Mouse (Mus musculus) MN1 (cell line): ENCODE data around the gene Smug1.

Experiments
- DNase-seq: peaks from one replicate; pipeline ENCODE4 v3.0.0-alpha.2; 2016; ENCODE audit warnings: low spot score

Smug1 gene

DNA sequence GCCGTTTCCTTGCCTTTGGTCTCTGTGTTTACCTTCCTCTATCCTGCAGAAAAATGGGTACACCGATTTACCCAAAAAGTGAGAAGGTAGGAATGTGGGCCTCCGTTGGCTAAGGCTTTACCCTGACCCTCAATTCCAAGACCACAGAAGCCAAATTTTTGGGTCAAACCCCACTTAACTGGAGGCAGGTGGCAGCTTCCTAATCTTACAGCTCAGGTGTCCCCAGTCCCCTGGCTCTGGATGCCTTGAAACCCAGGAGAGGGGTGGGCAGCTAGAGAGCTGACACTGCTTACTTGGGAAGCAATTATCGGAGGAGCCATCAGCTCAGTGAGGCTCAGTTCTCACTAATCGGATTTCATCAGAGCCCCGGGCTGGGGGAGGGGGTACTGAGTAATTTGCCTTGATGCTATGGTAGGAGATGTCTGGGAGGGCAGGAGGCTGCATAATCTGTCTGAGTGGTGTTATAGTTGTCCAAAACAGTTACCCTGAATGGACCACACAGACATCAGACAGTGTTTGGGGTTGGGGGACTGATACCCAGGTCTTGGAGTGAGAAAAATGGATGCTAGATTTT lies at the start of gene Smug1:
Smug1 (minus strand) TSS at position 51 of the 574 bp plus-strand sequence.
- DNase-seq, result peak; percentile 63

DNA sequence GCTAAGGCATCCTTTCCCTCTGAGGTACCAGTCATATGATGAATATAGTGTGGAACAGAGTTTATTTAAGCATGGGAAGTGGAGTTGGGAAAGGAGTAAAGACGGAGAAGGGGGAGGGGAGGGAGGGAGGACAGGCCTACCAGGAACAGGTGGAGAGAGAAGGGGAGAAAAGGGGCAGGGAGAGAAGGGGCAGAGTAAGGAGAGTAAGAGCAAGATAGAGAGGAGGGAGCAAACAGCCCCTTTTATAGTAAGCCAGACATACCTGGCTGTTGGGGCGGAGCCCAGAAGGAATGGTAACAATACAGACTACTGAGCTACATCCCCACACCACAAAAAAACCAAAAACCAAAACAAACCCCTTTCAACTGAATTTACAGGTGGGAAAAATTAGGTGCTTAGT lies 49.2 kb upstream of the Smug1 start:
- DNase-seq, result no peak

DNA sequence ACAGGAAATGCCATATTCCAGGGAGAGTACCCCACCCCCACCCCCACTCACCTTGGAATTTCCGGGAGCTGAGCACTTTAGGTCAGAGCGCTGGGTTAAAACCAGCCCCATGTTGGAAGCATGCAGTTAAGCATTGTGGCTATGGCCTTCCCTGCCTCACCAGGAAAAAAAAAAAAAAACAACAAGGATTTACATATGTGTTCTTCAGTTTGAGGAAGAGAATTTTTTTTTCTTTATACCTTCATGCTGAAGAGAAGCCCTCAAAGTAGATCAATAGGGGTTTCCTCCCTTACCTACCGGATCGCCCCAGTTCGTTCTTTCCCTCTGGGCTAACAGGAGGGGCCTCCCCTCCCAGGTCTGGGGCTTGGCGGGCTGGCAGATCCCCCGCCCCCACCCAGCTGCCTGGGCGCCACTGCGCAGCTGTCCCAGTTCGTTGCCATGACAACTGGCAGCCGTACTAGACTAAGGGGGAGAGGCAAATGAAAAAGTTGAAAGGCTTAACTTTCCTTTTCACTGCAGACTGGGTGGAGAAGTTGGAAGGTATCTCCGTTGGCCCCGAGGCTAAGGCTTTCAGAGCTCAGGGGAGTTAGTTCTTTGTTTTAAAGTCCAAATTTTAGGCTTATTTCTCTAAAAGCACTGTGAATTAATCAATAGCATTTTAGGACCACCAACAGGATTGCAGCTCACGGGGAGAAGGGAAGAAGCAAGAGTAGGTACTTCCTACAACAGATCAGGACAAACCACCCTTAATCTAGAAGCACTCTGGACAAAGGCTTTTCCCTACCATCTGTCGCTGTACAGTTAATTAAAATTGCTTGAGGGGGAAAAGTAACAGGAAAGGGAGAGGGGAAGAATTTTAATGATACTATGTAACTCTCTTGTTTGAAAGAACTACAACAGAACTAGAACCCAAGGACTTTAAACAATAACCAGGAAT lies 48.3 kb upstream of the Smug1 start:
- DNase-seq, result peak; percentile 92

DNA sequence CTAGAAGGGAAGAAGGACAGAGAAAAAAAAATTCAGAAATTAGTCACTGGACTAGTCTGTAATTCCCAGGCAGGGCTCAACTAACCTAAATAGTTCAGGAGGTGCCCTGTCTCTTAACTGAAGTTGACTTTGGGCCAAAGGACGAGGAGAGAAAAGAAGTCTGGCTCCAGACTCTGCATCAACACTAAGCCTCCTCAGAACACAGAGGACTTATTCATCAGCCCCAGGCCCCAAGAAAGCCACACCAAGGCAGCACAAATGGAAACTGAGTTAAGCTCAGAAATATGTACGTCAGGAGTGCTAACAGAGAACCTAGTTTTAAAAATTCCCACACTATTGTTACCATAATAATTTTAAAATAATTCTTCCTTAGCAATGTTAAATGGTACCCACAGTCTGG lies 47.3 kb upstream of the Smug1 start:
- DNase-seq, result no peak

DNA sequence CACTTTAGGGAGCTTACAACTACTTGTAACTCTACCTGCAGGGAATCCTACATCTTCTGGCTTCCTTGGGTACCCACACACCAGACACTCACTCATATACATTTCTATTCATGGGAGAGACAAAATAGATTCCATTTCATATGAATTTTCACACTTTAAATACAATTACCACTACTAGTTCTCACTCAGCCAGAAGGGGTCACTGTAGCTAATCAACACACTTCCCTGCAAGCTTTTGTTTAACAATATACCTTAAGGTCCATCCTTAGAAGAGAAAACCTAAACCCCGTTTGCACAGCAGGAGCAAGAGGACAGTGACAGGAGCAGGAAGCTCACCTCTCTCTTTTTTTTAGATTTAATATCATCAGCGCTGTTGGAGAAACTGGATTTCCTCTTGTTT lies 38.3 kb upstream of the Smug1 start:
- DNase-seq, result peak; percentile 51

DNA sequence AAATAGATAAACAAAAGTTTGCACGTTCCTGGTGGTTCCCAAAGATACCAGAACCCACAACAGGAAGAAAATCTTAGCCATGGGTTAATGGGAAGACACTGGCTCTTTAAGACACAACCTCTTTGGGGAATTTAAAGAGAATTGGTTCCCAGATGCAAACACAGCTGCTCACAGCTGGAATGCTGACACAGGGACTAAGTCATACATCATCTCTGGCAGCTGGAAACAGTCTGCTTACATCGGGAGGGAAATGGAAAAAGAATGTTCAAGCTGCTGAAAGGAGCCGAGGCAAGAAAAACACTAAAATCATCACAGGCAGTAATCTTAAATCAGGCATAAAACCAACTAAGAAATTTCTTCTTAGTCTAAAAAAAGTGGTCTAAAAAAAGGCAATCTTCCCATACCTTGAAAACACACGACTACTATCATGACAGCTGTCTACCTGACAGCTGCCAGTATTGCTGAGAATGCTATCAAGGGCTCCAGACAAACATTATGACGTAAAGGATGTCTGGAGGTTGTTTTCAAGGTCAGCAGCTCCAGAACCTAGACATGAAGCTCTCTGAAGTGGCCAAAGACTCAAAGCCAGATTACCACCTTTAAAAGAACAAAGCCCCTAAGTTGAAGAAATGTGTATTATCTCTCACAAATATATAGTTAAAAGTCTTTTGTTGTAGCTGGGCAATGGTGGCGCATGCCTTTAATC lies 35.3 kb upstream of the Smug1 start:
- DNase-seq, result no peak

GRCm38 (mm10) chr15:103197785-103198184 lies 30.9 kb upstream of the Smug1 start:
- DNase-seq, result no peak

GRCm38 (mm10) chr15:103196835-103197234 lies 29.9 kb upstream of the Smug1 start:
- DNase-seq, result no peak

GRCm38 (mm10) chr15:103193606-103194005 lies 26.7 kb upstream of the Smug1 start:
- no peak for DNase-seq

GRCm38 (mm10) chr15:103190531-103191462 lies 23.9 kb upstream of the Smug1 start:
- peak; percentile 75 for DNase-seq

GRCm38 (mm10) chr15:103190083-103190482 lies 23.2 kb upstream of the Smug1 start:
- no peak for DNase-seq

DNA sequence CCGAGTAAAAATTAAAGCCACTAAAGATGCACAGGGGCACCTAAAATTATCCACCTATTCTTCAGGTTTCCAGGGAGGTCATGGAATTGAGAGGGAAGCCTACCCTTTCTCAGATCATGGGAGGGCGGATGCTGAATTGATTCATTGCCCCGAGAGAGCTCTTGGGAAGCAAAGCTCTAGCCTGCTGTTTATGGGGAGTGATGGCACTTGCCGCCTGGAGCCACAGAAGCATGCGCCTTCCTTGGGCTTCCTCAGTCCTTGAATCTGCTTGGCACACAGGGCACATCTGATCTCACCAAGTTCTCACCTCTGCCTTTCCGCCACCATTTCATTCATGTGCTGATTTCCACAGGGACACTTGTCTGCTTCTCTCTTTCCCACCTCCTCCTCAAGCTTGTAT lies 20.9 kb upstream of the Smug1 start:
- no peak for DNase-seq

DNA sequence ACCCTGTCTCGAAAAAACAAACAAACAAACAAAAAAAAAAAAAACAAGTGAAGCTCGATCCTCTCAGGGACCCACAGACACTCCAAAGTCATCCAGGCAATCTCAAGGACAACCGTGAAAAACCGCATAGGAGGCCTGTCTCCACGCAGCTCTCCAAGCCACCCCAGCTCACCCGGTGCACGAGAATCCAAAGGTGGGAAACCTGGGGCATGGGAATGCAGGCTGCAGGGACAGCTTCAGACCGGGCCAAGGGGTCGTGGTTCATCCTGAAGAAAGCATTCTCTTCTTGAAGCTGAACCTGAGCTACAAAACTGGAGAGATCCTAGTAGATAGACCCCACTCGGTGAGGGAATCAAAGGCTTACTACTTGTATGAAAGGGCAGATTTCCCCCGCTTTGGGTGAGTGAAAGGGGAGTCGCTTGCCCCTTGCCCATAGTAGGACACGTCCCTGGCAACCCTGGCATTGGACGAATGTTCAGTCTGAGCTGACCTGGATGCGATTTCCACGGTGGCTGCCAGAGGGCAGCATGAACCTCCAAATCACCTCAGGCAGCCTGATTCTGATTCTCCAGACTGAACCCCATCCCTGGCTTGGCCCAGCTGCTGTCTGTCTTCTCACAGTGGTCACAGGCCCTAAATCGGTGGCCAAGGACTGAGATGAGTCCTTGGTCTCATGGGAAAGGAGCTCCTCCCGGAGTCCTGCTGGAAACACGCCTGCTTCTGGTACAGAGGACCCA lies 18.7 kb upstream of the Smug1 start:
- peak; percentile 74 for DNase-seq

- DNase-seq, result no peak
These were observed 17.0 kb upstream of the Smug1 start for GRCm38 (mm10) chr15:103183651-103184610.

DNA sequence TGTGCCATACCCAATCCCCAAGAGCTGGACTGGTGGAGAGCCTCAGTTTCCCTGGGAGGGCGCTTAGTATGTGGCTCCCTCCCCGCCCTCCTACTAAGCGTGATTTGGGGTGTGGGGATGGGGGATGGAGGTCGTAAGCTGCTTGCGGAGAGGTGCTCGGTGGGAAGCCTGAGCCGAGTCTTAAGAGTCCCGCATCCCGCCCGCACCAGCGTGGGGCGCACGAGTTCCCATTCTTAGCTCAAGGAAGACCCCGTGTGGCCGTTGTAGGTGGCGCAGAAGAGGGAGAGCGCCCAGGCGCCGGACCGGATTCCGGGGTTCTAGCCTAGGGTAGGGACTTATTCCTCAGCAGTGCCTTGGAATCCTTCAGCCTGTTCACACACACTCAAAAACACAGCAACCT lies 16.2 kb upstream of the Smug1 start:
- DNase-seq, result peak; percentile 64

DNA sequence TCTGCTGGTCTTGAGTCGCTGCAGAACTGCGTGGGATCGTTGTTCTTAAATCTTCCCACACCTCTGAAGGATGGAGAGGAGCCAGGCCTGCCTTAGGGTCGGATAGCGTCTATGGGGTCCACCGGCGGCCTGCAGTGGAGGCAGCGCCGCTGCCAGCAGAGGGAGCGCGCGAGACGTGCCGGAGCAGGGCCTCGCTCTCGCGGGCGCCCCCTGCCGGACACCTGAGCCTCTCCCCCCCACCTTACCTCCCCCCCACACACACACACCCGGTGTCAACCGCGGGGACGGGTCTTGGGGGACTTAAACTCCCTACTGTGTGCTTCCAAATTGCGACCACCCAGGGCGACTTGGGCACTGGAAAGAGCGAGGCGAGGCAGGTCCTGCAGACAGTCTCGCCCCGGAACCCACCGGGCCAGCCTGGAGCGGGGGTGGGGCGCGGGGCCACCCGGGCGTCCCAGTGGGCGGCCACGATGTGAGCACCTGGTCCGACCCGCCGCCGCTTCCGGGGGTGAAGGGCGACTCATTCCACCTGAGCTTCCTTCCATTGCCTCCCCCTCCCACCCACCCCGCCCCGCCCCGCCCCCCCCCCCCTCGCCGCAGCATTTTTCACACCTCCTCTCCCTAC lies 15.4 kb upstream of the Smug1 start:
- DNase-seq, result peak; percentile 57

- DNase-seq, result no peak
These were observed 13.5 kb upstream of the Smug1 start for GRCm38 (mm10) chr15:103180406-103180805.

- no peak for DNase-seq
These were observed 11.9 kb upstream of the Smug1 start for GRCm38 (mm10) chr15:103178767-103179166.

DNA sequence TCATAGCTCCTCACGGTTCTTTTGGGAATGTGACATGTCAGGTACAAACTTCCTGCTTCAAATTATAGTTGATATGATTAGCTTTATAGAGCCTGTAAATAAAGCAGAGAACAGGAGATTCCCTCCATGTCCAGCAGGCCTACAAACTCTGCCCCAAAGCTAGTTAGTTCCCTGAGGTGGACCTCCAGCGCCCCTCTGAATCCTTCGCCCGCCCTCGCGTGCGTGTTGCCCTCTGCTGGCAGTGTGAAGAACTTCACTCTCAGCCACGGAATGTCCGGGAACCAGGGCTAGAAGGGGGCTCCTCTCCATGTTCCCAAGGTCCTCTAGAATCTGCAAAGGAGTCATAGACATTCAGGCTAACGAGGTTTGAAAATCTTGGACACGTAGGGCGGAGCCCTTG lies 11.2 kb upstream of the Smug1 start:
- peak; percentile 87 for DNase-seq
